Mouse (Mus musculus) intestine, postnatal 0 days (tissue): ENCODE results near the gene Mrvi1. TPM values are rescaled to one million over a fixed set of nuclear protein-coding genes. Genes with fewer than 3 reads are reported as not detected.
"Not testable (repeated sequence)": the region's sequence is repeated elsewhere in the genome, so short reads cannot be mapped to it uniquely, and the experiment has no call there.

ENCODE experiments used
- ATAC-seq: fragments of 200-750 bp; cut with Nextera tagmentation; 2 replicates; pipeline ENCODE4 v1.8.0; 2017; ENCODE audit warnings: mild to moderate bottlenecking, moderate TSS enrichment, moderate library complexity
- H3K27ac ChIP-seq: fragments of 300-500 bp; sonication (generic); 2 replicates; pipeline ENCODE4 v1.5.1; 2014; ENCODE audit warnings: mild to moderate bottlenecking, low read depth, low read length, moderate library complexity
- H3K27me3 ChIP-seq: fragments of 300-500 bp; sonication (generic); replicated peaks from 2 replicates; pipeline ENCODE4 v1.6.1; 2014; ENCODE audit warnings: low read length, mixed read lengths; ENCODE audit not compliant: control insufficient read depth, insufficient read depth
- H3K36me3 ChIP-seq: fragments of 300-500 bp; sonication (generic); 2 replicates; pipeline ENCODE4 v1.6.1; 2014; ENCODE audit warnings: mild to moderate bottlenecking, moderate library complexity; ENCODE audit not compliant: control insufficient read depth, insufficient read depth
- H3K4me1 ChIP-seq: fragments of 300-500 bp; sonication (generic); replicated peaks from 2 replicates; pipeline ENCODE4 v1.6.1; 2014; ENCODE audit warnings: antibody characterized with exemption, low read length, mixed read lengths; ENCODE audit not compliant: control insufficient read depth, insufficient read depth
- H3K4me2 ChIP-seq: fragments of 300-500 bp; sonication (generic); replicated peaks from 2 replicates; pipeline ENCODE4 v1.6.1; 2014; ENCODE audit warnings: low read depth, mild to moderate bottlenecking, moderate library complexity
- H3K4me3 ChIP-seq: fragments of 300-500 bp; sonication (generic); 2 replicates; pipeline ENCODE4 v1.5.1; 2014; ENCODE audit warnings: low read depth, low read length
- H3K9ac ChIP-seq: fragments of 300-500 bp; sonication (generic); 2 replicates; pipeline ENCODE4 v1.6.1; 2014; ENCODE audit warnings: mild to moderate bottlenecking, low read depth, low read length
- H3K9me3 ChIP-seq: fragments of 300-500 bp; sonication (generic); 2 replicates; pipeline ENCODE4 v1.6.1; 2016; ENCODE audit warnings: mixed run types; ENCODE audit not compliant: control insufficient read depth
- CTCF ChIP-seq: sonication (generic); IDR thresholded peaks from 2 replicates; pipeline ENCODE4 v1.5.1; 2016; ENCODE audit warnings: low read depth, mild to moderate bottlenecking, control low read depth, antibody characterized with exemption, moderate library complexity
- whole genome bisulfite sequencing: fragments of 180-500 bp; shearing (Covaris S2); extraction: QIAGEN DNeasy Blood & Tissue Kit; methylation state at CpG from one replicate; pipeline ENCODE4 v1.1.7; 2014; 5-methylcytosine and 5-hydroxymethylcytosine counted together
- polyA plus RNA-seq: library from polyadenylated mRNA; unstranded; fragments of >200 nt; fragmentation: Nextera tagmentation; extraction: Ambion mirVana; gene quantifications from 2 replicates; pipeline ENCODE4 v1.2.1, GENCODE M21; 2015

Mrvi1 gene
- polyA plus RNA-seq, 1 experiment from 2014 or later: 6.7 TPM

GRCm38 (mm10) chr7:110897202-110897601, 85.1 kb downstream of the Mrvi1 start:
- H3K4me2 ChIP-seq: no peak overlapping the region
- 90% methylated on average over 8 of the region's 8 CpGs for WGBS
- no peaks in the 10 kb centered on the region for H3K27me3 ChIP-seq
- H3K4me1 ChIP-seq: peaks cover 11% of the 10 kb centered on the region; the same call in 1 of the 2 replicates
- no peak overlapping the region for H3K4me3 ChIP-seq
- H3K9me3 ChIP-seq: no peaks in the 10 kb centered on the region
- no peak overlapping the region for H3K9ac ChIP-seq
- no peak for ATAC-seq
- TF ChIP-seq CTCF: no peak
- no peak overlapping the region for H3K27ac ChIP-seq
- peaks cover 4% of the 10 kb centered on the region; the same call in 1 of the 2 replicates for H3K36me3 ChIP-seq

DNA sequence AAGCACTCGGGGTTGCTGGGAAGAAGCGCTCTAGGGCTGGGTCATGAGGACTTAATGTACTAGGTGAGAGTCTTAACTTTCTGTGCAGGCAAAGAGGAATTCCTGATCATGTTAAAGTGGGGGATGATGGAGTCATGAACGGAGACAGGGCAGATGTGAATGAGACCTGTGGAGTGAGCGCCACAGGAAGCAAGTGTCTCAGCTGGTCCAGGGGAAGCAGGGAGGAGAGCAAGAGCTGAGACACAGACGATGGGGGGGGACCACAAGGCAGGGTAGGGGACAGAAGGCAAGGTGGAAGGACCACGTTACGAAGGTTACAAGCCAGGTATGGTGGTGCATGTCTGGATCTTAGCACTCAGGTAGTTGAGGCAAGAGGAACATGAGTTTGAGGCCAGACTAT, 85.8 kb downstream of the Mrvi1 start:
- no peak overlapping the region for H3K4me3 ChIP-seq
- H3K27ac ChIP-seq: no peak overlapping the region
- H3K36me3 ChIP-seq: peaks cover 4% of the 10 kb centered on the region; the same call in 1 of the 2 replicates
- H3K9ac ChIP-seq: no peak overlapping the region
- H3K27me3 ChIP-seq: no peaks in the 10 kb centered on the region
- peaks cover 12% of the 10 kb centered on the region; the same call in 1 of the 2 replicates for H3K4me1 ChIP-seq
- no peak overlapping the region for H3K4me2 ChIP-seq
- WGBS: 95% methylated on average over 7 of the region's 7 CpGs
- no peak for TF ChIP-seq CTCF
- no peaks in the 10 kb centered on the region for H3K9me3 ChIP-seq
- ATAC-seq: no peak

GRCm38 (mm10) chr7:110895772-110896171, 86.5 kb downstream of the Mrvi1 start:
- H3K4me3 ChIP-seq, H3K9ac ChIP-seq, H3K9me3 ChIP-seq, H3K4me2 ChIP-seq, ATAC-seq, H3K27me3 ChIP-seq, H3K27ac ChIP-seq, H3K36me3 ChIP-seq: not testable (repeated sequence)
- peaks cover 12% of the 10 kb centered on the region; the same call in 1 of the 2 replicates for H3K4me1 ChIP-seq
- 86% methylated on average over 10 of the region's 10 CpGs for WGBS

GRCm38 (mm10) chr7:110894673-110895072, 87.6 kb downstream of the Mrvi1 start:
- H3K4me3 ChIP-seq: no peak overlapping the region
- peaks cover 12% of the 10 kb centered on the region; the same call in 1 of the 2 replicates for H3K4me1 ChIP-seq
- peak overlapping the region; percentile 91 for H3K27ac ChIP-seq
- H3K9ac ChIP-seq: no peak overlapping the region
- H3K36me3 ChIP-seq: no peaks in the 10 kb centered on the region; the same call in 1 of the 2 replicates
- no peaks in the 10 kb centered on the region for H3K9me3 ChIP-seq
- no peak overlapping the region for H3K4me2 ChIP-seq
- no peak for ATAC-seq
- 55% methylated on average over 9 of the region's 9 CpGs for WGBS
- H3K27me3 ChIP-seq: no peaks in the 10 kb centered on the region
- TF ChIP-seq CTCF: no peak

- no peak overlapping the region for H3K4me3 ChIP-seq
- peak; percentile 89 for ATAC-seq
- H3K9me3 ChIP-seq: no peaks in the 10 kb centered on the region
- H3K4me2 ChIP-seq: peak overlapping the region; percentile 25; the same call in 1 of the 2 replicates
- 11% methylated on average over 10 of the region's 10 CpGs for WGBS
- H3K9ac ChIP-seq: no peak overlapping the region
- peaks cover 12% of the 10 kb centered on the region; the same call in 1 of the 2 replicates for H3K4me1 ChIP-seq
- H3K36me3 ChIP-seq: no peaks in the 10 kb centered on the region; the same call in 1 of the 2 replicates
- H3K27ac ChIP-seq: peak overlapping the region; percentile 91
- TF ChIP-seq CTCF: no peak
- no peaks in the 10 kb centered on the region for H3K27me3 ChIP-seq
Measured at GRCm38 (mm10) chr7:110893943-110894610, 88.2 kb downstream of the Mrvi1 start.

DNA sequence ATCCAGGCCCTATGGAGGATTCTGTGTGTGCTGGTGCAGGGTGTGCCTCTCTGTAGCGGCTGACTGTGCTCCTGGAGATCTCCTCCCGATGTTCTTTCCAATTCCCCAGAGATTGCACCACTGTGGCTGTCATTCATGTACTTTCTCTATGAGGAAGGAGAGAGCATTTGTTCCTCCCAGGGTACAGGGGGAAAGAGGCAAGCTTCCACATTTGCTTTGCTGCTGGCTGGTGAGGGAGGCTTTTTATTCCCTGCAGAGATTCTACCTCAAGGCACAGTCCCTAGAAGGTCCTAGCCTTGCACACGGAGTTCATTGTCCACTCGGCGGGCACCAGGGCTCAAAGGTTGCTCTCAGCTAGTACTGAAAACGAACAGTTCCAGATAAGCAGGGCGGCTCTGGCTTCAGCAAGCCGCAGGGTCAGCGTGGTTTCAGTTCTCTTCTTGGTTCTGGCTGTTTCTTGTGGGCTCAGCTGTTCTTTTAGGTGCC, 90.7 kb downstream of the Mrvi1 start:
- H3K27me3 ChIP-seq: no peaks in the 10 kb centered on the region
- peak overlapping the region; percentile 40; the same call in 1 of the 2 replicates for H3K4me2 ChIP-seq
- 23% methylated on average over 9 of the region's 9 CpGs for WGBS
- no peak overlapping the region for H3K4me3 ChIP-seq
- no peak overlapping the region for H3K9ac ChIP-seq
- no peaks in the 10 kb centered on the region; the same call in 1 of the 2 replicates for H3K36me3 ChIP-seq
- H3K27ac ChIP-seq: peak overlapping the region; percentile 84
- H3K9me3 ChIP-seq: no peaks in the 10 kb centered on the region
- peak; percentile 80 for ATAC-seq
- H3K4me1 ChIP-seq: peaks cover 12% of the 10 kb centered on the region; the same call in 1 of the 2 replicates
- TF ChIP-seq CTCF: no peak
